Mouse (Mus musculus): ENCODE measurements at regions not wholly inside any gene's neighbourhood (a gene's known extent, or its start where the extent isn't known, plus 50 kb on each side); places are given as distances from the start of the nearest gene placed in this dataset.

GRCm38 (mm10) chr13:26112579-26112978, 657.4 kb downstream of the Hdgfl1 start:
- Histone ChIP-seq H3K4me3 (ENCODE audit: low read depth, low read length) (no peak overlapping the region), H3K9ac (replicated peaks; ENCODE audit: low read depth, low read length) (no peak overlapping the region), H3K36me3 (ENCODE audit: control insufficient read depth, insufficient read depth, low read length) (no peaks in the 10 kb centered on the region), H3K9me3 (ENCODE audit: control insufficient read depth, low read length) (no peaks in the 10 kb centered on the region), H3K27me3 (ENCODE audit: control insufficient read depth, insufficient read depth, low read length) (no peaks in the 10 kb centered on the region), H3K4me2 (ENCODE audit: low read depth, low read length) (no peak overlapping the region), H3K4me1 (ENCODE audit: control insufficient read depth, insufficient read depth, low read length) (no peaks in the 10 kb centered on the region), H3K27ac (ENCODE audit: low read depth, low read length) (no peak overlapping the region)
- ATAC-seq (ENCODE audit: low read depth), result no peak

- no peak for ATAC-seq (ENCODE audit: low read depth)
- H3K4me1 ChIP-seq (ENCODE audit: control insufficient read depth, insufficient read depth, low read length), result no peaks in the 10 kb centered on the region
- no peak overlapping the region for H3K27ac ChIP-seq (ENCODE audit: low read depth, low read length)
- H3K4me3 ChIP-seq (ENCODE audit: low read depth, low read length), result no peak overlapping the region
- H3K9ac ChIP-seq (replicated peaks; ENCODE audit: low read depth, low read length), result no peak overlapping the region
- H3K36me3 ChIP-seq (ENCODE audit: control insufficient read depth, insufficient read depth, low read length), result no peaks in the 10 kb centered on the region
- H3K4me2 ChIP-seq (ENCODE audit: low read depth, low read length), result no peak overlapping the region
- 82% methylated on average over 2 of the region's 2 CpGs for WGBS
- H3K27me3 ChIP-seq (ENCODE audit: control insufficient read depth, insufficient read depth, low read length), result no peaks in the 10 kb centered on the region
- H3K9me3 ChIP-seq (ENCODE audit: control insufficient read depth, low read length), result no peaks in the 10 kb centered on the region
Observed at GRCm38 (mm10) chr13:26109013-26109412, 661.0 kb downstream of the Hdgfl1 start.

DNA sequence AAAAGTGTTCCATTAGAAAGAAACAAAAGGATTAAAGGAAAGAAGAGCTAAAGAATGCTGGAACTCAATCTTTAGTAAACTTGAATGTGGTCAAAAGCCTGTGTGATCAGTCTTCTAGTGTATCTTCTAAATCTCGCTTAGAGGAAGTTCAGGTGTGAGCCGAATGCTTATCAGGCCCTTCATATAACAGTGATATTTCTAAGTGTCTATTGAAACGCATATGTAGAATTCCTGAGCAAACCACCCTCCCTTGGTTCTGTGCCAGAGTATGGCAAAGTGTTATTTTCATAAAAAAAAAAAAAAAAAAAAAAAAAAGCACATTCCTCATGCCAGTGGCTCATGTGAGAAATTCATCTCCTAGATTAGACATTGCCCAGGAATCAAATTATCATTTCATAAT, 681.2 kb downstream of the Hdgfl1 start:
- H3K9me3 ChIP-seq (ENCODE audit: control insufficient read depth, low read length), result no peaks in the 10 kb centered on the region
- no peak overlapping the region for H3K27ac ChIP-seq (ENCODE audit: low read depth, low read length)
- no peak overlapping the region for H3K4me3 ChIP-seq (ENCODE audit: low read depth, low read length)
- no peaks in the 10 kb centered on the region for H3K27me3 ChIP-seq (ENCODE audit: control insufficient read depth, insufficient read depth, low read length)
- WGBS, result 84% methylated on average over 3 of the region's 3 CpGs
- H3K4me1 ChIP-seq (ENCODE audit: control insufficient read depth, insufficient read depth, low read length), result no peaks in the 10 kb centered on the region
- ATAC-seq (ENCODE audit: low read depth), result no peak
- no peaks in the 10 kb centered on the region for H3K36me3 ChIP-seq (ENCODE audit: control insufficient read depth, insufficient read depth, low read length)
- H3K9ac ChIP-seq (replicated peaks; ENCODE audit: low read depth, low read length), result no peak overlapping the region
- H3K4me2 ChIP-seq (ENCODE audit: low read depth, low read length), result no peak overlapping the region

DNA sequence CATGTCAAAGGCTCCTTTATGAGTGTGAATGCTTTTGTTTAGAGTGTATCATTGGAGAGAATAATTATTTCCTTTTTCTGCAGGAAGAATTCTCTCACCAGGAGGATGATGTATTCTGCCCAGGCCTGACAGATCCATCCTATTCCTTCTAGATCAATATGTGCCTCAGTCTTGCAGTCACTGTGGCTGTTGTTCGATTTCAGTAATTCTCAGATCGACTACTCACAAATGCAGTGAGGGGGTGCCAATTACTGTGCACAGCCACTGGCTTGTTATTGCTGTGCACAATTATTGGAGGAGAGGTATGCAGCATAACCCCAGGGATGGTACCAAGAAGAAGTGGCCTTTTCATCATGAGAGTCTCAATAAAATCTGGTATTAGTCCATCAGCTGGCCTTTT, 689.2 kb downstream of the Hdgfl1 start:
- 64% methylated on average over 2 of the region's 2 CpGs for WGBS
- H3K9me3 ChIP-seq (ENCODE audit: control insufficient read depth, low read length), result no peaks in the 10 kb centered on the region
- H3K4me2 ChIP-seq (ENCODE audit: low read depth, low read length), result no peak overlapping the region
- no peak overlapping the region for H3K4me3 ChIP-seq (ENCODE audit: low read depth, low read length)
- no peak overlapping the region for H3K9ac ChIP-seq (replicated peaks; ENCODE audit: low read depth, low read length)
- H3K27me3 ChIP-seq (ENCODE audit: control insufficient read depth, insufficient read depth, low read length), result no peaks in the 10 kb centered on the region
- H3K27ac ChIP-seq (ENCODE audit: low read depth, low read length), result no peak overlapping the region
- no peaks in the 10 kb centered on the region for H3K4me1 ChIP-seq (ENCODE audit: control insufficient read depth, insufficient read depth, low read length)
- H3K36me3 ChIP-seq (ENCODE audit: control insufficient read depth, insufficient read depth, low read length), result no peaks in the 10 kb centered on the region
- no peak for ATAC-seq (ENCODE audit: low read depth)

GRCm38 (mm10) chr13:26080302-26080701, 689.7 kb downstream of the Hdgfl1 start:
- 65% methylated on average over 4 of the region's 4 CpGs for WGBS
- Histone ChIP-seq H3K4me1 (ENCODE audit: control insufficient read depth, insufficient read depth, low read length) (no peaks in the 10 kb centered on the region), H3K4me3 (ENCODE audit: low read depth, low read length) (no peak overlapping the region), H3K9me3 (ENCODE audit: control insufficient read depth, low read length) (no peaks in the 10 kb centered on the region), H3K27me3 (ENCODE audit: control insufficient read depth, insufficient read depth, low read length) (no peaks in the 10 kb centered on the region), H3K9ac (replicated peaks; ENCODE audit: low read depth, low read length) (no peak overlapping the region), H3K27ac (ENCODE audit: low read depth, low read length) (no peak overlapping the region), H3K36me3 (ENCODE audit: control insufficient read depth, insufficient read depth, low read length) (no peaks in the 10 kb centered on the region), H3K4me2 (ENCODE audit: low read depth, low read length) (no peak overlapping the region)
- ATAC-seq (ENCODE audit: low read depth), result no peak

DNA sequence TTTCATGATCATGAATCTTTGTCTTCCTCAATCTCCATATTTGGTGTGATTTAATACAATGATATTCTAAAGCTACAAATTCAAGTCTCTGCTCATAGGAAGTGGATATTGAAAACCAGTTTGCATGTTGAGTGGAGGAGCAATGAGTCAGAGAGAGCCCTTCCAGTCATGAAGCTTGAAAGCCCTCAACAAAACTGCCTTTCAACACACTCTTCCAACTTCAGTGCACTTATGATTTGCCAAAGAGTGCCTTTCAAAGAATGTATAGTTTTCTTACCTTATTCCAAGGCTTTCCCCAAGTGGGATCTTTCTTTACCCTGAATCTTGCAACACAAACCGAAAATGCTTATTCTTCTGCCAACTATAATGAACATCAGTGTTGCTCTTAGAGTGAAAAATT, 690.6 kb downstream of the Hdgfl1 start:
- H3K4me3 ChIP-seq (ENCODE audit: low read depth, low read length), result no peak overlapping the region
- WGBS, result 93% methylated on average over 1 of the region's 1 CpGs
- no peaks in the 10 kb centered on the region for H3K4me1 ChIP-seq (ENCODE audit: control insufficient read depth, insufficient read depth, low read length)
- H3K27ac ChIP-seq (ENCODE audit: low read depth, low read length), result no peak overlapping the region
- no peaks in the 10 kb centered on the region for H3K27me3 ChIP-seq (ENCODE audit: control insufficient read depth, insufficient read depth, low read length)
- H3K9ac ChIP-seq (replicated peaks; ENCODE audit: low read depth, low read length), result no peak overlapping the region
- no peak overlapping the region for H3K4me2 ChIP-seq (ENCODE audit: low read depth, low read length)
- no peak for ATAC-seq (ENCODE audit: low read depth)
- H3K9me3 ChIP-seq (ENCODE audit: control insufficient read depth, low read length), result no peaks in the 10 kb centered on the region
- no peaks in the 10 kb centered on the region for H3K36me3 ChIP-seq (ENCODE audit: control insufficient read depth, insufficient read depth, low read length)

GRCm38 (mm10) chr13:26061322-26061721, 708.6 kb downstream of the Hdgfl1 start:
- H3K27ac ChIP-seq (ENCODE audit: low read depth, low read length), result no peak overlapping the region
- no peaks in the 10 kb centered on the region for H3K36me3 ChIP-seq (ENCODE audit: control insufficient read depth, insufficient read depth, low read length)
- 28% methylated on average over 2 of the region's 2 CpGs for WGBS
- peak; percentile 71 for ATAC-seq (ENCODE audit: low read depth)
- H3K27me3 ChIP-seq (ENCODE audit: control insufficient read depth, insufficient read depth, low read length), result no peaks in the 10 kb centered on the region
- H3K4me3 ChIP-seq (ENCODE audit: low read depth, low read length), result no peak overlapping the region
- H3K9ac ChIP-seq (replicated peaks; ENCODE audit: low read depth, low read length), result no peak overlapping the region
- no peaks in the 10 kb centered on the region for H3K4me1 ChIP-seq (ENCODE audit: control insufficient read depth, insufficient read depth, low read length)
- H3K4me2 ChIP-seq (ENCODE audit: low read depth, low read length), result no peak overlapping the region
- H3K9me3 ChIP-seq (ENCODE audit: control insufficient read depth, low read length), result no peaks in the 10 kb centered on the region

- H3K27me3 ChIP-seq (ENCODE audit: control insufficient read depth, insufficient read depth, low read length), result no peaks in the 10 kb centered on the region
- no peak overlapping the region for H3K4me3 ChIP-seq (ENCODE audit: low read depth, low read length)
- no peak overlapping the region for H3K27ac ChIP-seq (ENCODE audit: low read depth, low read length)
- no peak overlapping the region for H3K4me2 ChIP-seq (ENCODE audit: low read depth, low read length)
- no peaks in the 10 kb centered on the region for H3K36me3 ChIP-seq (ENCODE audit: control insufficient read depth, insufficient read depth, low read length)
- H3K4me1 ChIP-seq (ENCODE audit: control insufficient read depth, insufficient read depth, low read length), result no peaks in the 10 kb centered on the region
- no peak for ATAC-seq (ENCODE audit: low read depth)
- no peaks in the 10 kb centered on the region for H3K9me3 ChIP-seq (ENCODE audit: control insufficient read depth, low read length)
- H3K9ac ChIP-seq (replicated peaks; ENCODE audit: low read depth, low read length), result no peak overlapping the region
Observed at GRCm38 (mm10) chr13:26037699-26038098, 732.3 kb downstream of the Hdgfl1 start.

DNA sequence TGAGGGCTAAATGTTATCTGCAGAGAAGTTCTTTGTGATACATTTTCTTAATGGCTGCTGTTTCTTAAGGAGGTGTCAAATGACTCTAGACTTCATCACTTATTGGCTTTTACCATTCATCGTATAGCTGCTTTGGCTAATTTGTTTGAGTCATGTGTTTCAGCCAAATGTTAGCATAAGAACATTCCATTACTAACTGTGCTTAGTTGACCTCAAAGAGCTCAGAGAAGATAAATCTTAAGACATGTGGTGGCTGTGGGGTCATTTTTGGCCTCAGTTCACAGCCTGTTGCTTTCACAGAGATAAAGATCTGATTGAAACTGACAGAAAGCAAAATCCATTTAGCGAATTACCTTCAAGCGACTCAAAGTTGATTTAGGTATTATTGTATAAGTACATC, 743.6 kb downstream of the Hdgfl1 start:
- Histone ChIP-seq H3K27ac (ENCODE audit: low read depth, low read length) (no peak overlapping the region), H3K4me2 (ENCODE audit: low read depth, low read length) (no peak overlapping the region), H3K4me3 (ENCODE audit: low read depth, low read length) (no peak overlapping the region), H3K9ac (replicated peaks; ENCODE audit: low read depth, low read length) (no peak overlapping the region), H3K36me3 (ENCODE audit: control insufficient read depth, insufficient read depth, low read length) (no peaks in the 10 kb centered on the region), H3K9me3 (ENCODE audit: control insufficient read depth, low read length) (no peaks in the 10 kb centered on the region), H3K4me1 (ENCODE audit: control insufficient read depth, insufficient read depth, low read length) (no peaks in the 10 kb centered on the region), H3K27me3 (ENCODE audit: control insufficient read depth, insufficient read depth, low read length) (no peaks in the 10 kb centered on the region)
- 72% methylated on average over 3 of the region's 3 CpGs for WGBS
- ATAC-seq (ENCODE audit: low read depth), result no peak

GRCm38 (mm10) chr13:26024696-26025095, 745.3 kb downstream of the Hdgfl1 start:
- no peak overlapping the region for H3K9ac ChIP-seq (replicated peaks; ENCODE audit: low read depth, low read length)
- no peak overlapping the region for H3K4me3 ChIP-seq (ENCODE audit: low read depth, low read length)
- H3K27me3 ChIP-seq (ENCODE audit: control insufficient read depth, insufficient read depth, low read length), result no peaks in the 10 kb centered on the region
- no peaks in the 10 kb centered on the region for H3K9me3 ChIP-seq (ENCODE audit: control insufficient read depth, low read length)
- no peaks in the 10 kb centered on the region for H3K36me3 ChIP-seq (ENCODE audit: control insufficient read depth, insufficient read depth, low read length)
- no peak for ATAC-seq (ENCODE audit: low read depth)
- no peak overlapping the region for H3K27ac ChIP-seq (ENCODE audit: low read depth, low read length)
- no peak overlapping the region for H3K4me2 ChIP-seq (ENCODE audit: low read depth, low read length)
- no peaks in the 10 kb centered on the region for H3K4me1 ChIP-seq (ENCODE audit: control insufficient read depth, insufficient read depth, low read length)
